Mouse (Mus musculus): ENCODE measurements around the gene Egln2. TPM values are rescaled to one million over a fixed set of nuclear protein-coding genes. Genes with fewer than 3 reads are reported as not detected.

The Egln2 gene
- total RNA-seq (2021), result 100 to 1,000 TPM in 1 of 2 experiments, 10 to 100 TPM in 1; 85.6 to 101 TPM
- 142 and 144 TPM in 2 replicates for polyA plus RNA-seq (2012; rRNA removed)
- long read RNA-seq, transcript Egln2-201 (6 exons, 2,107 nt), result major isoform, 159 of 214 reads
- long read RNA-seq, transcript Egln2-202 (6 exons, 1,756 nt), result minor isoform, 19 of 214 reads
- long read RNA-seq, partial matches to known transcripts, result 22 of 214 reads
- long read RNA-seq, other reads (novel, unspliced or antisense), result 14 of 214 reads

DNA sequence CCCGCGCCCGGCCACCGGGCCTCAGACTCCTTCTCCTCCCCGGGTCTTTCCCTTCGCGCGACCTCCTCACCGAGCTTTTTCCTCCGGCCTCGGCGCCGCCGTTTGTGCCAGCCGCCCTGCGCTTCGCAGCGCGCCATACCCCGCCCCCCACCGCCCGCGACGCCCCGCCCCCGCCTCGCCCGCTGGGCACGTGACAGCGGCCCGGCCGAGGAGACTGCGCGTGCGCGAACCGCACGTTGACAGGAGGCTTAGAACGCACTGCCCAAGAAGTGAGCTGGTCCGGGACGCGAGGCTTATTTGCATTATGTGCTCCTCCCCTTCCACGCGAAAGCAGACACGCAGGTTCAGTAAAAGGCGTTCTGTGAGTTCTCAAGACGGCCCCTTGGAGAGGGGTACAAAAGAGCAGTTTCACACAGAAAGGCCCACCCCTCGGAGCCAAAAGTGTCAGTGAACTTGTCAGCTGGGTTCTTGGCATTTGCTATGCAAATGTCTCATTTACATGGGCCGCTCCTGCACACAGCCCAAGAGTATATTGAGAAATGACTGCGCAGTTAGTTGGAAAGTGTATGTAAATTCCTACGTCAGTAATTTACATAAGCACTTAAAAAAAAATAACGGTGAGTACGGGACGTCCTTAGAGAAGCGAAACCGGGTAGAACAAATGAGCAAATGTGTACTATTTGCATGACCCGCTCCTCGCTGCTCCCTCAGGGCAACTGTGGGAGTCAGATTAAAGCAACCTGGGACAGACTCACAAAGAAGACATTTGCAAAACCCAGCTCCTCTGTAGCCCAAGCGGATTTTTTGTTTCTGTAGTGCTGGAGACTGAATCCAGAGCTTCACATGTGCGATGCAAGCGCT, at the start of gene Egln2:
TSS of gene Egln2 (minus strand) at position 189 of the 861 bp plus-strand sequence.
- DNase-seq, result peak; percentile 97

- no peak for DNase-seq
These were observed 46.0 kb upstream of the Egln2 start for GRCm38 (mm10) chr7:27212626-27213025.

DNA sequence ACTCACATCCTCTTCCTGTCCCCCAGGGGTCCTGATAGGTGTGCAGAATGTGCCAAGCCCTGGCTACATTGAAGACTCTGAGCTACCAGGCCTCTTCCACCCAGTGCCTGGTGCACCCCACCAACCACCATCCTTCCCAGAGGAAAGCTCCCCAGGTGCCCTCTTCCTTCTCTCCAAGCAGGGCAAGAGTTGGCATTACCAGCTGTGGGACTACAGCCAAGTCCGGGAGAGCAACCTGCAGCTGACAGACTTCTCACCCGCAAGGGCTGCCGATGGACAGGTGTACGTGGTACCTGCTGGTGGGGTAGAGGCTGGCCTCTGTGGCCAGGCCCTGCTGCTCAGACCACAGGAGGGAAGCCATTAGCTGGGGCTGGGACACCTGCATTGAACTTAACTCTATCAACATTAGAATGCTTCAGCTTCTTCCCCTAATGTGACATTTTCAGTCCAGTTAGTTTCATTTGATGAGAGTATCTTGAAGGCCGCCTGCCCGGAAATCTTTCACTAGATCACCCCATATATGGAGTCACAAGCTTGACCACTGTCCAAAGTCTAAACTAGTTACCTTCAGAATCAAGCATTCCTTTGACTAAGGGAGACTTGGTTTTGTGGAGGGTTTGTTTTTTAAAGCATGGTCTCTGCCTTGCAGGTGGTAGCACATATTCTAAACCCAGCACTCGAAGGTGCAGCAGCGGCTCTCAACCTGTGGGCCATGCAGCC, 37.3 kb upstream of the Egln2 start:
- DNase-seq, result no peak

- no peak for DNase-seq
These were observed 32.2 kb upstream of the Egln2 start for GRCm38 (mm10) chr7:27198779-27199178.

- DNase-seq, result no peak
These were observed 31.8 kb upstream of the Egln2 start for GRCm38 (mm10) chr7:27198355-27198754.

DNA sequence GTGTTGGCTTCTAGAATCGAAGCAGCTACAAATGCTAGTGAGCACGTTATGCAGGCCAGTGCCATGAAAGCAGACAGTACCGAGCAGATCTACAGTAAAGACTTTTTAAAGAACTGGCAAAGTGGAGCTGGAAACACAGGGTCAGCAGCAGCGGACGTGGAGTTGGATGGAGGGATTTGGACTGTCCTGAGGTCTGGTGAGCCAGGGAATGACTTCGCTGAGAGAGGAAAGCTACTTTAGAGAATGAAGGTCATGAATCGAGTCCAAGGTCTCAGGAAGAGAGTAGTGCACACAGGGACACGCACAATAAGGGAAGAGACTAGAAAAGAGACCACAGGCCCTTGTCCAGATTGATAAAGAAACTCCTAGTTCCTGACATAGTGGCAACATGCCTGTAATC, 31.0 kb upstream of the Egln2 start:
- peak; percentile 71 for DNase-seq

DNA sequence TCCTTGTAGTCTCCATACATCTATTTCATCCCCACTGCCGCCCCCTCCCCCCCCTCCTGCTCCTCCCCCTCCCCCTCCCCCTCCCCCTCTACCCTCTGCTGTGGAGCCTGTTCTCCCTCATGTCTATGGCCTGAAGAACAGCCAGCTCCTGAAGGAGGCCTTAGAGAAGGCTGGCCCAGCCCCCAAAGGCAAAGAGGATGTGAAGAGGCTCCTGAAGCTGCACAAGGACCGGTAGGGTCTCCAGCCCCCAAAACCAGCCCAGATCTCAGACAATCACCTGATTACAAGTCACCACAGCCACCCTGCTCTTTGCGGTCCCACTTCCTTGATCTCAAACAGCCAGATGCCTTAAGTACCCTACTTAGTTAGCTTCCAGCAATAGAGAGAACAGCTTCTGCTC, 30.5 kb upstream of the Egln2 start:
- DNase-seq, result no peak

- peak; percentile 98 for DNase-seq
These were observed 29.3 kb upstream of the Egln2 start, which contains the start of the genes BC024978 and Snrpa for GRCm38 (mm10) chr7:27195681-27196611. Gene BC024978, plus strand, starts transcription at chr7:27195781. Gene Snrpa, minus strand, starts transcription at chr7:27196271.

GRCm38 (mm10) chr7:27193731-27194130, 27.1 kb upstream of the Egln2 start:
- no peak for DNase-seq

DNA sequence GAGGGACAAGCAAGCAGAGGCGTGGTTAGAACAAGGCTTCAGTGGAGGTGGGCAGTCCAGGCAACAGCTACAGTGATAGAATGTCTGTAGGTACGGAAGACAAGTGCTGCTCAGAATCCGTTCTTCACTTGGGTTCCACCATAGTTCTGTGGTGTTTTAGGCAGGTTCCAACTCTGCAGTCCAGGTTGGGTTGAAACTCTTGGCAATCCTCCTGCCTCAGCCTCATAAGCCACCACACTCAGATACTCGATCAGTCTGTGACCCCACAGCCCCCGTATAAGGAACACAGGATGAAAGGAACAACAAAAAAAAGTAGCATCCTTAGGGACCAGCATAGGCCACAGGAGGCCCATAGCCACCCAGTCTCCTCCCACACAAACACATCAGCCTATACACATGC, 25.8 kb upstream of the Egln2 start:
- no peak for DNase-seq

DNA sequence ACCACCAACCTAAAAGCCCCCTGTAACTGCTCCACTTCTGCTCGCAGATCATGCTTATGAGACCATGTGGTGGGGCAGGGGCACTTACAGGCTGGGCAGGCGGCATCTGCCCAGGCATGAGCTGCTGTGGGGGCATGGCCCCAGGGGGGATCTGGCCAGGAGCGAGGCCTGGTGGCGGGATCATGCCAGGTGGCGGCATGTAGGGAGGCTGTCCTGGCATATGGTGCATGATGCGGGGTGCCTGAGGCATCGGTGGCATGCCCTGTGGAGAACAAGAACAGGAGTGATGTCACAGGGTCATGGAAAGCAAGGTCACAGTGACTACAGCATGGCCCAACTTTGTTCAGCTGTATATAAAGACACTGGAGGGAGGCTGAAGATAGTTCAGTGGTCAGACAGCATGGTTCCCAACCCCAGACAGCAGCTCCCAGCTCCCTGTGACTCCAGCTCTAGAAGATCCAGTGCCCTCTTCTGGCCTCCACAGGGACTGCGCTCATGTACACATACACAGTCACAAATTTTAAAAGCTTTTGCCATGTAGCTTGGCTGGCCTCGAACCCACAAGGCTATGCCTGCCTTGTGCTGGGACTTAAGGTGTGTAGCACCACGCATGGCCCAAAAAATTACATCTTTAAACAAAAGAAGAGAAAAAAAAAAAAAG, 22.8 kb upstream of the Egln2 start:
- no peak for DNase-seq

- no peak for DNase-seq
These were observed 19.4 kb upstream of the Egln2 start for GRCm38 (mm10) chr7:27185986-27186385.

DNA sequence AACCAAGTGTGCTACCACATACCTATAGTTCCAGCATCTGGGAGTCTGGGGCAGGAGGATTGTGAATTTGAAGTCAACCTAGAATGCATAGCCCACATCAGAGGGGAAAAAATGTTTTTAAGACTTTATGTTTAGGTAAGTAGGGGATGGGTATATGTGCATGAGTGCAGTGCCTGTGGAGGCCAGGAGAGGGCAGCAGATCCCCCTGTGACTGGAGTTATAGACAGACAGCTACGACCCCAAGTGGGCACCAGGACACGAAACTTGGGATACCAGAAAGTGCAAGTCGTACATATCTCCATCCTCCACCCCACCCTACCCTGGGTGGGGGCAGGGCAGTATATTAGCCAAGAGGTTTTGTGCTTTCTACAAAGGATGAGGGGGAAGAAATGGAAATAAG, 18.4 kb upstream of the Egln2 start:
- no peak for DNase-seq

GRCm38 (mm10) chr7:27182498-27182897, 15.9 kb upstream of the Egln2 start:
- DNase-seq, result no peak

GRCm38 (mm10) chr7:27180837-27181695, 14.5 kb upstream of the Egln2 start, which contains the start of the genes Gm21983 and Mia:
Gene Gm21983, minus strand, starts transcription at chr7:27181086.
Gene Mia, minus strand, starts transcription at chr7:27181157.
- no peak for DNase-seq

DNA sequence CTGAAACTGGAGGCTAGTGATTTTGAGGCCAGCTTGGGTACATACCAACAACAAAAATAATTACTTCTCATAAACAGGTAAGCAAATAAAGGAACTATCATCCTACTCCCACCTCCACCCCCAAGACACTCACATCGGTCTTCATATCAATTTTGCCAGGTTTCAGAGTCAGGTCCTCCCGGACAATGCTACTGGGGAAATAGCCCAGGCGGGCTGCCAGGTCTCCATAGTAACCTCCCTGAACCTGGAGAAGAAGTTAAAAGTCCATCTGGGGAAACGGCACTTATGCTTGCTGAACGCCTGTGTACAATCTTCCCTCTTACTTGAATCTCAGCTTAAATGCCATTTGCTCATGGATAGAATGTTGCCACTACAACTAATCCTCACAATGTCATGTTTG, 13.4 kb upstream of the Egln2 start:
- peak; percentile 72 for DNase-seq

DNA sequence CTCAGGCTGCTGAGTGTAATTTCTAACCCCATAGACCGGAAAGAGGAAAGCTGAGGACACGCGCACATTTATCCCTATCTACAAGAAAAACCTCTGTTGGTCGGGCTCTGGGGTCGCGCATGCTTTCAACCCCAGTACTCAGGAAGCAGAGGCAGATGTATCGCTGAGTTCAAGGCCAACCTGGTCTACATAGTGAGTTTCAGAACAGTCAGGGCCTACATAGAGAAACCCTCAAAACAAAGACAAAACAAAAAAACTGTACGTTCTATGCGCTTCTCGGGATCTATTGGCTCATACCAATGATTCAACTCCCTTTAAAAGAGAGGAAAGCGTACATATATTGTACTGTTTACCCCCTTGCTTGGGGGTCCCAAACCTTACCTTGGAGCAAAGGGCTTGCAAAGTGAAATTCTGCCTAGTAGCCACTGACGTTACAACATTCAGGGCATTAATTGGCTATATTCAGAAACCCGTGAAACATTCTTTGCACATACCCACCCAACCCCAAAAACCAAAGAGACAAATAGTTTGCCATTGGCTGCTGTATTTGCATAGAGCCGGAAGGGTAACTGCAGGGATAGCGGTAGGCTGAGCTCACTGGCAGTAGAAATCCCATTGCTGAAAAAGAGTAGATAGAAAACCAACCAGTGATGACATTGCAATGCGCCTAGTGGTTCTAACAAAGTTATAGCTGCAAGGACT, 12.8 kb upstream of the Egln2 start:
- DNase-seq, result no peak

GRCm38 (mm10) chr7:27178324-27179216, 12.0 kb upstream of the Egln2 start, which contains the start of gene Rab4b:
Gene Rab4b, minus strand, starts transcription at chr7:27178896.
- peak; percentile 99 for DNase-seq

All from adrenal gland, adult 2 months (tissue).